Mouse (Mus musculus) kidney, embryonic 14.5 days (tissue): ENCODE measurements at regions not wholly inside any gene's neighbourhood (a gene's known extent, or its start where the extent isn't known, plus 50 kb on each side); places are given as distances from the start of the nearest gene placed in this dataset.

Experiments used
- ATAC-seq: fragments of 200-750 bp; cut with Nextera tagmentation; 2 replicates; pipeline ENCODE4 v1.8.0; 2017; ENCODE audit warnings: moderate number of reproducible peaks, mild to moderate bottlenecking, moderate TSS enrichment, moderate library complexity; ENCODE audit not compliant: low FRiP score, low TSS enrichment
- H3K27ac ChIP-seq: fragments of 300-500 bp; sonication (generic); 2 replicates; pipeline ENCODE4 v1.5.1; 2014; ENCODE audit warnings: low read depth, mild to moderate bottlenecking, low read length, moderate library complexity, mixed read lengths
- H3K27me3 ChIP-seq: fragments of 300-500 bp; sonication (generic); 2 replicates; pipeline ENCODE4 v1.6.1; 2014; ENCODE audit warnings: mild to moderate bottlenecking, low read length; ENCODE audit not compliant: control insufficient read depth, insufficient read depth
- H3K36me3 ChIP-seq: fragments of 300-500 bp; sonication (generic); 2 replicates; pipeline ENCODE4 v1.6.1; 2014; ENCODE audit warnings: low read length, mixed read lengths; ENCODE audit not compliant: control insufficient read depth, insufficient read depth
- H3K4me1 ChIP-seq: fragments of 300-500 bp; sonication (generic); 2 replicates; pipeline ENCODE4 v1.6.1; 2014; ENCODE audit warnings: low read length, mixed read lengths; ENCODE audit not compliant: control insufficient read depth, insufficient read depth
- H3K4me2 ChIP-seq: fragments of 300-500 bp; sonication (generic); replicated peaks from 2 replicates; pipeline ENCODE4 v1.6.1; 2014; ENCODE audit warnings: low read depth, mild to moderate bottlenecking, low read length
- H3K4me3 ChIP-seq: fragments of 300-500 bp; sonication (generic); 2 replicates; pipeline ENCODE4 v1.5.1; 2014; ENCODE audit warnings: mild to moderate bottlenecking, low read length
- H3K9ac ChIP-seq: fragments of 300-500 bp; sonication (generic); 2 replicates; pipeline ENCODE4 v1.6.1; 2014; ENCODE audit warnings: low read depth, mild to moderate bottlenecking, low read length, moderate library complexity
- H3K9me3 ChIP-seq: fragments of 300-500 bp; sonication (generic); 2 replicates; pipeline ENCODE4 v1.6.1; 2016; ENCODE audit warnings: low read length; ENCODE audit not compliant: control insufficient read depth
- WGBS: fragments of 180-500 bp; shearing (Covaris S2); extraction: QIAGEN DNeasy Blood & Tissue Kit; methylation state at CpG from one replicate; pipeline ENCODE4 v1.1.7; 2014; 5-methylcytosine and 5-hydroxymethylcytosine counted together

DNA sequence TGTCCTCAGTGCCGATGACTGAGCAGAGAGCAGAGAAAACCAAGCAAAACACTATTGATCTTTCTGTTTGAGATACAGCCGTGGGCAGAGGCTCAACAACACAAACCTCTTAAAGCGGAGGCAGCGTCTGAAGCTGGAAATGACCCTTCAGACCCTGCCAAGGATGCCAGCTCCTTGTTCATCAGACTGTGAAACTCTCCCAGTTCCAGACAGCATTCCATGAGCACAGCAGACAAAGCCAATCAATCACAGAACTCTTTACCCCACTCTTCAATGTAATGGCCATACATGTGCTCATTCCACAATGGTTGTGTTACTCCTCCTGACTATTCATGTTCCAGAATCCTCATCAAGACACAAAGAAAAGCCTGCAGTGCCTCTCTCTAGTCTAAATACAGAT is 73.5 kb downstream of the Tmem114 start:
- 20% methylated on average over 4 of the region's 4 CpGs for WGBS
- Histone ChIP-seq H3K4me1 (no peaks in the 10 kb centered on the region), H3K4me3 (0 out of 2 replicates have a peak overlapping the region, but pooled peaks have one; percentile 1), H3K4me2 (peak overlapping the region; percentile 23; the same call in 1 of the 2 replicates), H3K9ac (0 out of 2 replicates have a peak overlapping the region, but pooled peaks have one; percentile 5), H3K9me3 (peaks cover 5% of the 10 kb centered on the region; the same call in 1 of the 2 replicates), H3K36me3 (no peaks in the 10 kb centered on the region), H3K27ac (no peak overlapping the region), H3K27me3 (no peaks in the 10 kb centered on the region)
- ATAC-seq, result peak; percentile 64; the same call in 1 of the 2 replicates

DNA sequence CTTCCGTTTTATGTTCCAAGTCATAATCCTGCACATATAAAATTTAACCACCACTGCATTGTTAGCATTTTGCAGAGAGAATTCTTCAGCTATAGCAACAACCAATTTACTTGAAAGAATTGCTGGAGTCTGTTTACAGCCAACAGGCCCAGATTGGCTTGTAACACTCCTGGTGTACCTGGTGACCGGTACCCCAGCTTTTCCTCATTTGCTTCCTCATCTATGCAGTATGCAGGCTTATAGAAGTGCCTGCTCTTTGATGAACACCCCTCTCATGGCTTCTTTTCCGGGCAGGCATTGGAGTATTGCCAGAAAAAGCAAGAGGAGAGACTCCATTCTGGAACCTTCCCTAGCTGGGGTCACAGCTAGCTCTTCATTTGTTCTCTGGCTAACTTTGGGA is 75.8 kb downstream of the Tmem114 start:
- H3K27me3 ChIP-seq, result no peaks in the 10 kb centered on the region
- no peak overlapping the region for H3K4me2 ChIP-seq
- 79% methylated on average over 3 of the region's 3 CpGs for WGBS
- H3K4me1 ChIP-seq, result no peaks in the 10 kb centered on the region
- H3K9me3 ChIP-seq, result no peaks in the 10 kb centered on the region
- H3K27ac ChIP-seq, result no peak overlapping the region
- ATAC-seq, result no peak
- H3K9ac ChIP-seq, result no peak overlapping the region
- no peak overlapping the region for H3K4me3 ChIP-seq
- H3K36me3 ChIP-seq, result no peaks in the 10 kb centered on the region

- no peak overlapping the region for H3K27ac ChIP-seq
- H3K9me3 ChIP-seq, result no peaks in the 10 kb centered on the region
- ATAC-seq, result no peak
- H3K27me3 ChIP-seq, result no peaks in the 10 kb centered on the region
- 72% methylated on average over 5 of the region's 5 CpGs for WGBS
- H3K9ac ChIP-seq, result no peak overlapping the region
- no peaks in the 10 kb centered on the region for H3K4me1 ChIP-seq
- H3K36me3 ChIP-seq, result no peaks in the 10 kb centered on the region
- no peak overlapping the region for H3K4me2 ChIP-seq
- no peak overlapping the region for H3K4me3 ChIP-seq
Observed at GRCm38 (mm10) chr16:8348645-8349044, 76.3 kb downstream of the Tmem114 start.

GRCm38 (mm10) chr16:8345216-8345615 is 79.7 kb downstream of the Tmem114 start:
- Histone ChIP-seq H3K27me3 (no peaks in the 10 kb centered on the region), H3K36me3 (no peaks in the 10 kb centered on the region), H3K9me3 (no peaks in the 10 kb centered on the region), H3K27ac (no peak overlapping the region), H3K4me2 (no peak overlapping the region), H3K4me1 (no peaks in the 10 kb centered on the region), H3K4me3 (no peak overlapping the region), H3K9ac (no peak overlapping the region)
- WGBS, result 89% methylated on average over 7 of the region's 7 CpGs
- no peak for ATAC-seq

DNA sequence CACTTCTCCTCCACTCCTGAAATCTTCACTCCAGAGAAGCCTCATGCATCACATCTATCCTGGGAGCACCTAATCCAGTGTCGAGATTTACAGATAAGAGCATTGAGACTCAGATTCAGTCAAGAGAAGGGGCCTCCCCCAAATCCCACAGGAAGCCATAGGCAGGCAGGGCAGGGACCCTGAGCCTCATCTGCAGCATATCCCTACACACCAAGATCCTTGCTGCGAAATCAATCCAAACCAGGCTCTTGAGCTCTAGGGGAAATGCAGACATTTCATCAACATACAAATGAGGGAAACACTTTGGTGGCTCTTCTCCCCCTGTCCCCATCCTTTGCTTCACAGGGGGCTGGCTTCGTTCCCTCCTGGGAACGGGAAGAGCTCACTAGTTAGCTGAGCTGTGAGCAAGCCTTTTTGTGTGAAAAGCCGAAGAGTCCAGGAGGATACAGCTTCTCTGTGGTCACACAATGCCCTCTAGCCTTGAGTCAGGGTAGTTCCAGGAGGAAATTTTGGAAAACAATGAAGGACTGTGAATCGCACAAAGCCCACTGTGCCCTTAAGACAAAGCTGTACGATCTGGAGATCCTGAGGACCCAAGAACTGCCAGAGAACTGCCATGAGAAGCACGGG is 91.7 kb downstream of the Tmem114 start:
- Histone ChIP-seq H3K4me1 (0 out of 2 replicates have a peak, but pooled peaks cover 4% of the 10 kb centered on the region), H3K9ac (no peak overlapping the region), H3K27me3 (no peaks in the 10 kb centered on the region), H3K4me2 (0 out of 2 replicates have a peak overlapping the region, but pooled peaks have one; percentile 15), H3K36me3 (no peaks in the 10 kb centered on the region), H3K4me3 (no peak overlapping the region), H3K9me3 (no peaks in the 10 kb centered on the region), H3K27ac (no peak overlapping the region)
- 31% methylated on average over 8 of the region's 8 CpGs for WGBS
- ATAC-seq, result peak; percentile 64; the same call in 1 of the 2 replicates

DNA sequence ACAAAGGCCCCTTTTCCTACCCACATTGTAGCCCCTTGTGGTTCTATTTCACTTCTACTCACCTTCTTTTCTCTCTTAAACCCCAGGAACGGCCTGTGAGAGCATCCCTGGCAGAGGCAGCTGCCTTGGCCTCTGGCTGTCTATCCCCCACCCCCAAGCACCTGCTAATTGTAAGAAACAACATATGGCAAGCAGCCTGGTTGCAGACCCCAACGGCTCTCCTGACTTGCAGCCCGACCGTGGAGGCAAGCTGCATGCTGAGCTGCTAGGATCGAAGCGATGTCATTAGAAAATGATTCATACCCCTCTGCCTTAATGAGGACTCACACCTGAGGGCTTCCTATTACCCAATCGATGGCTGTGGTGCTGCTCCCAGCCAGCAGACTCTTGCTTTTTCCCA is 112.9 kb downstream of the Tmem114 start:
- Histone ChIP-seq H3K4me3 (no peak overlapping the region), H3K9ac (no peak overlapping the region), H3K27me3 (no peaks in the 10 kb centered on the region), H3K36me3 (no peaks in the 10 kb centered on the region), H3K4me2 (no peak overlapping the region), H3K27ac (no peak overlapping the region), H3K9me3 (no peaks in the 10 kb centered on the region), H3K4me1 (no peaks in the 10 kb centered on the region)
- ATAC-seq, result no peak
- 72% methylated on average over 7 of the region's 7 CpGs for WGBS

DNA sequence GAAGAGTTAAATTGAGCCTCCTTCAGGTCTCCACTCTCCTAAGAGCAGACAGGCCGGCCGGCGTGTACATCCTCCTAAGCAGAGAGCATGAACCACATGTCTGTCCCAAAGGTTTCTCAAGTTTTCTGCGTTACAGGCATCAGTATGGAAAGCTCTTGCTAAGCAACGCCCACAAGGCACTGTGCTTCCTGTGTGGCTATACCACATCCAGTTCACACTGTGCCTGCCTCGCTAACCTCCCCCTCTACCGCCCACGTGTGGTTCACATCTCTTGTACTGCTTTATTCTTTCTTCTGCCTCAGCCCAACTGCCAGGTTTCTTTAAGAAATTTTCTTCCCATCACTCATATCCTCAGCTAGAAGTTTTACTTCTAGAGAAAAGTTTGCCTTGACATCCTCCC is 118.5 kb downstream of the Tmem114 start:
- no peak overlapping the region for H3K9ac ChIP-seq
- no peaks in the 10 kb centered on the region for H3K27me3 ChIP-seq
- H3K27ac ChIP-seq, result no peak overlapping the region
- no peak for ATAC-seq
- H3K4me2 ChIP-seq, result no peak overlapping the region
- no peaks in the 10 kb centered on the region for H3K9me3 ChIP-seq
- no peaks in the 10 kb centered on the region for H3K4me1 ChIP-seq
- 74% methylated on average over 8 of the region's 8 CpGs for WGBS
- no peaks in the 10 kb centered on the region for H3K36me3 ChIP-seq
- no peak overlapping the region for H3K4me3 ChIP-seq
